ENCODE assay signal across 8 mouse cellular contexts in the genomic region with DNA sequence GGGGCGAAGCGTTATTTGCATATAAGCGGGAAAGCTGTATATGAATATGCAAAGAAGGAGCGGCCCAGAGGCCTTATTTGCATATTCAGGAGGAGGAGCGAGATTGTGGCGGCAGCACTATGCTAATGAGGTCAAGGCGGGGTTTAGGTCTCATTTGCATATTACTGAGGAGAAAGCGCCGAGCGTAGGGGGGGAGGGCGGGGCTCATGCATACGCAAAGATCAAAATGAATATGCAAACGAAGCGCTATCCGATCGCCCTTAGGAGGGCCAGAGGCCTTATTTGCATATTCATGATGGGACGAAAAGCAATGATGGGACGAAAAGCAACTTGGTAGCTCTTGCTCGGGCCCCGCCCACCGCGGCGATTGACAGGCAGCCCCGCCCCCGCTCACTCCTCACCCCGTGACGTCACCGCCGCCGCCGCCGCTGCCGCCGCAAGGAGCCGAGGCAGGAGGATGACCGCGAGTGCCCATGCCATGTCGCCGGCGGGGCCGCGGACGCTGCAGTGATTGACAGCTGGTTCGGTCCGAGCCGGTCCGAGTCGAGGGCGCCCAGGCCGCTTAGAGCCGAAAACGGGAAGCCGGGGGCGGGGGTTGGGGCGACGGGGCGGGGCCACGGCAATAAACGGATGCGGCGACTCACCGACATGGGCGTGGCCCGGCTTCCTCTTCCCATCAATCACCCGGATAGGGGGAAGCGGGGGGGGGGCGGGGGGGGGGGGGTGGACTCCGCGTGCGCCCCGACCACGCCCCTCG. TPM values are rescaled to one million over a fixed set of nuclear protein-coding genes. Genes with fewer than 3 reads are reported as not detected.
DNase-seq lines count a peak whose midpoint lies in the region; ATAC-seq lines count a peak whose summit lies in the region.

A gene (minus strand): TSS at position 590 of the 757 bp plus-strand sequence.

- WGBS in hindbrain, embryonic 12.5 days = under 1% methylated on average over 51 of the region's 73 CpGs

- H3K36me3 ChIP-seq in hindbrain, embryonic 12.5 days = peaks cover 26% of the 10 kb centered on the region

- H3K4me2 ChIP-seq in hindbrain, embryonic 12.5 days (replicated peaks) = peak within 1 kb of the TSS; percentile 52

- peaks cover 33% of the 10 kb centered on the region for H3K9me3 ChIP-seq in hindbrain, embryonic 12.5 days (replicated peaks)

- H3K27me3 ChIP-seq in hindbrain, embryonic 12.5 days = no peaks in the 10 kb centered on the region

- peak within 1 kb of the TSS; percentile 94 for H3K27ac ChIP-seq in hindbrain, embryonic 12.5 days

- no peaks in the 10 kb centered on the region for H3K4me1 ChIP-seq in hindbrain, embryonic 12.5 days

- peak; percentile 95 for DNase-seq in NIH3T3 (ENCODE audit: low read depth)
- peak; percentile 97 to 98 for DNase-seq in cerebellum, postnatal 10 days
- peak; percentile 92 to 93 for DNase-seq in frontal cortex, postnatal 10 days (ENCODE audit: low spot score in 2 of 2)
- DNase-seq in layer of hippocampus, postnatal 14 days (ENCODE audit: low spot score in 2 of 2) = peak; percentile 92 to 93
- peak; percentile 90 for DNase-seq in lung, postnatal 14 days
- DNase-seq in retina, adult 2 months (ENCODE audit: low read depth, low spot score) = peak; percentile 95
- DNase-seq in thymus, postnatal 36 days = peak; percentile 90 to 91

- H3K9ac ChIP-seq in hindbrain, embryonic 12.5 days = peak within 1 kb of the TSS; percentile 61

- peak within 1 kb of the TSS; percentile 63 for H3K4me3 ChIP-seq in hindbrain, embryonic 12.5 days

- peak; percentile 68 for ATAC-seq in hindbrain, embryonic 12.5 days (ENCODE audit: low FRiP score)

RNA-seq across cellular contexts. Expression of the gene that starts here (rescaled TPM):
- 8.8 and 9.0 TPM in 2 replicates for polyA plus RNA-seq in hindbrain, embryonic 12.5 days (2016; fragmentation: Nextera tagmentation; extraction: Ambion mirVana)
- 10 to 100 TPM; 31.3 to 31.8 TPM for total RNA-seq in layer of hippocampus, postnatal 14 days (2021)

Comparison
In these comparisons a context has a peak if more than half of its experiments do, and no peak if none do; other contexts are left out.
1. Peak in every context shown above with its lines: DNase-seq, ATAC-seq, H3K4me3 ChIP-seq and H3K27ac ChIP-seq.